ENCODE assay signal across 8 mouse cellular contexts in genomic region chr9:78480227-78480626, GRCm38 (mm10). TPM values are rescaled to one million over a fixed set of nuclear protein-coding genes. Genes with fewer than 3 reads are reported as not detected.
DNase-seq lines count a peak whose midpoint lies in the region; ATAC-seq and TF ChIP-seq lines count a peak whose summit lies in the region.
"Not testable (repeated sequence)": the region's sequence is repeated elsewhere in the genome, so short reads cannot be mapped to it uniquely, and the experiment has no call there.

No protein-coding gene starts in this region.

- not testable (repeated sequence) for TF ChIP-seq CTCF in forebrain, postnatal 0 days (IDR thresholded peaks at IDR 0.05; ENCODE audit: low read depth); liver, embryonic 14.5 days (IDR thresholded peaks at IDR 0.05; ENCODE audit: low read depth); spleen, adult 2 months (IDR thresholded peaks at IDR 0.05; ENCODE audit: extremely low read depth, insufficient read depth, insufficient read length, insufficient replicate concordance)

- DNase-seq in ES-E14 (ENCODE audit: low read depth, low spot score); embryonic facial prominence, embryonic 11.5 days (ENCODE audit: low spot score); liver, embryonic 14.5 days (ENCODE audit: low read depth in 3 of 3, low spot score in 3 of 3); spleen, adult 2 months (ENCODE audit: low read depth in 1 of 2, low spot score in 2 of 2): not testable (repeated sequence)
- DNase-seq in forebrain, postnatal 0 days: peak; percentile 19

- H3K4me1 ChIP-seq in ES-E14 (ENCODE audit: control insufficient read depth in 2 of 2, insufficient read depth in 2 of 2, low read length in 2 of 2, poor library complexity in 1 of 2); embryonic facial prominence, embryonic 11.5 days (ENCODE audit: control insufficient read depth, insufficient read depth, low read length); forebrain, postnatal 0 days (ENCODE audit: insufficient read depth); liver, embryonic 14.5 days (replicated peaks; ENCODE audit: control insufficient read depth in 2 of 2, insufficient read depth in 2 of 2, low read length in 1 of 2); spleen, adult 2 months (ENCODE audit: control insufficient read depth, insufficient read depth, insufficient read length): not testable (repeated sequence)
- peaks cover 19% of the 10 kb centered on the region for H3K4me1 ChIP-seq in hindbrain, embryonic 12.5 days
- H3K4me1 ChIP-seq in kidney, embryonic 16.5 days (ENCODE audit: insufficient read depth, low read length): peaks cover 22% of the 10 kb centered on the region
- H3K4me1 ChIP-seq in midbrain, embryonic 13.5 days (replicated peaks): peaks cover 36% of the 10 kb centered on the region

- ATAC-seq in embryonic facial prominence, embryonic 11.5 days (replicated peaks; ENCODE audit: insufficient number of reproducible peaks, low FRiP score, low TSS enrichment, low read depth); forebrain, postnatal 0 days; hindbrain, embryonic 12.5 days (ENCODE audit: low FRiP score); kidney, embryonic 16.5 days (ENCODE audit: low FRiP score, low TSS enrichment); liver, embryonic 14.5 days (ENCODE audit: insufficient read depth); midbrain, embryonic 13.5 days: not testable (repeated sequence)

- not testable (repeated sequence) for H3K27me3 ChIP-seq in embryonic facial prominence, embryonic 11.5 days (ENCODE audit: control insufficient read depth, insufficient read depth, low read length); forebrain, postnatal 0 days (ENCODE audit: insufficient read depth, low read length); hindbrain, embryonic 12.5 days; kidney, embryonic 16.5 days (ENCODE audit: insufficient read depth, low read length); liver, embryonic 14.5 days (ENCODE audit: control insufficient read depth, insufficient read depth, low read length); midbrain, embryonic 13.5 days; spleen, adult 2 months (ENCODE audit: control insufficient read depth, insufficient read depth, low read length)

- H3K27ac ChIP-seq in ES-E14 (ENCODE audit: insufficient read depth, low read depth, low read length, poor library complexity, severe bottlenecking): peak overlapping the region; percentile 99
- peak overlapping the region; percentile 96; the same call in 1 of the 2 replicates for H3K27ac ChIP-seq in embryonic facial prominence, embryonic 11.5 days (replicated peaks; ENCODE audit: low read depth, low read length)
- H3K27ac ChIP-seq in forebrain, postnatal 0 days (ENCODE audit: low read depth, low read length): not testable (repeated sequence)
- H3K27ac ChIP-seq in hindbrain, embryonic 12.5 days: peak overlapping the region; percentile 98
- peak overlapping the region; percentile 100 for H3K27ac ChIP-seq in kidney, embryonic 16.5 days (ENCODE audit: low read length)
- peak overlapping the region; percentile 75 for H3K27ac ChIP-seq in liver, embryonic 14.5 days
- peak overlapping the region; percentile 96 for H3K27ac ChIP-seq in midbrain, embryonic 13.5 days
- H3K27ac ChIP-seq in spleen, adult 2 months (ENCODE audit: insufficient read depth, low read length): peak overlapping the region; percentile 34; the same call in 1 of the 2 replicates

- H3K36me3 ChIP-seq in ES-E14 (ENCODE audit: control insufficient read depth, insufficient read depth, low read length, poor library complexity, severe bottlenecking): peaks cover 38% of the 10 kb centered on the region
- H3K36me3 ChIP-seq in embryonic facial prominence, embryonic 11.5 days (replicated peaks; ENCODE audit: control insufficient read depth, insufficient read depth, low read depth, low read length): not testable (repeated sequence)
- H3K36me3 ChIP-seq in forebrain, postnatal 0 days (ENCODE audit: insufficient read depth): peaks cover 35% of the 10 kb centered on the region
- H3K36me3 ChIP-seq in hindbrain, embryonic 12.5 days: peaks cover 33% of the 10 kb centered on the region
- peaks cover 38% of the 10 kb centered on the region for H3K36me3 ChIP-seq in kidney, embryonic 16.5 days (ENCODE audit: insufficient read depth, low read length)
- peaks cover 45% of the 10 kb centered on the region for H3K36me3 ChIP-seq in liver, embryonic 14.5 days (replicated peaks; ENCODE audit: control insufficient read depth, insufficient read depth, low read depth)
- peaks cover 37% of the 10 kb centered on the region for H3K36me3 ChIP-seq in midbrain, embryonic 13.5 days
- H3K36me3 ChIP-seq in spleen, adult 2 months (ENCODE audit: control insufficient read depth, insufficient read depth, low read length): peaks cover 31% of the 10 kb centered on the region

- not testable (repeated sequence) for TF ChIP-seq POLR2A in spleen, adult 2 months (IDR thresholded peaks at IDR 0.05; ENCODE audit: low read depth, low read length)

- peak overlapping the region; percentile 95 for H3K9ac ChIP-seq in ES-E14 (ENCODE audit: insufficient read depth, low read depth, low read length, poor library complexity, severe bottlenecking)
- peak overlapping the region; percentile 100 for H3K9ac ChIP-seq in embryonic facial prominence, embryonic 11.5 days (replicated peaks; ENCODE audit: low read length)
- H3K9ac ChIP-seq in forebrain, postnatal 0 days: peak overlapping the region; percentile 100
- peak overlapping the region; percentile 97 for H3K9ac ChIP-seq in hindbrain, embryonic 12.5 days
- peak overlapping the region; percentile 99 for H3K9ac ChIP-seq in kidney, embryonic 16.5 days (replicated peaks; ENCODE audit: low read length)
- peak overlapping the region; percentile 98 for H3K9ac ChIP-seq in liver, embryonic 14.5 days (replicated peaks)
- H3K9ac ChIP-seq in midbrain, embryonic 13.5 days (replicated peaks): peak overlapping the region; percentile 97

- H3K4me2 ChIP-seq in embryonic facial prominence, embryonic 11.5 days (ENCODE audit: low read depth, low read length): peak overlapping the region; percentile 55
- peak overlapping the region; percentile 66 for H3K4me2 ChIP-seq in forebrain, postnatal 0 days (ENCODE audit: low read depth)
- H3K4me2 ChIP-seq in hindbrain, embryonic 12.5 days (replicated peaks): peak overlapping the region; percentile 67
- H3K4me2 ChIP-seq in kidney, embryonic 16.5 days (replicated peaks; ENCODE audit: low read depth, low read length): peak overlapping the region; percentile 64
- peak overlapping the region; percentile 88 for H3K4me2 ChIP-seq in liver, embryonic 14.5 days (ENCODE audit: low read depth)
- peak overlapping the region; percentile 74 for H3K4me2 ChIP-seq in midbrain, embryonic 13.5 days (replicated peaks)

- TF ChIP-seq EP300 in liver, embryonic 14.5 days (IDR thresholded peaks at IDR 0.05; ENCODE audit: low read depth): not testable (repeated sequence)

- H3K4me3 ChIP-seq in ES-E14 (ENCODE audit: insufficient read depth in 1 of 2, low read depth in 1 of 2, low read length in 2 of 2, poor library complexity in 1 of 2, severe bottlenecking in 1 of 2): peak overlapping the region; percentile 72 to 100
- H3K4me3 ChIP-seq in embryonic facial prominence, embryonic 11.5 days (ENCODE audit: low read depth, low read length): peak overlapping the region; percentile 99
- peak overlapping the region; percentile 98 for H3K4me3 ChIP-seq in forebrain, postnatal 0 days (ENCODE audit: low read depth, low read length)
- H3K4me3 ChIP-seq in hindbrain, embryonic 12.5 days: peak overlapping the region; percentile 97
- H3K4me3 ChIP-seq in kidney, embryonic 16.5 days (ENCODE audit: low read length): peak overlapping the region; percentile 100
- H3K4me3 ChIP-seq in liver, embryonic 14.5 days (ENCODE audit: insufficient read depth in 1 of 2, low read depth in 2 of 2, low read length in 2 of 2): peak overlapping the region; percentile 79 to 92
- H3K4me3 ChIP-seq in midbrain, embryonic 13.5 days (replicated peaks): peak overlapping the region; percentile 81
- peak overlapping the region; percentile 25; the same call in 1 of the 2 replicates for H3K4me3 ChIP-seq in spleen, adult 2 months (ENCODE audit: extremely low read depth, insufficient read depth, insufficient read length)

- in situ Hi-C loops in ES-E14 (cut with MboI; ENCODE audit: low sequenced_read_pairs in 2 of 2, unreplicated experiment in 2 of 2): not testable (repeated sequence)

- not testable (repeated sequence) for H3K9me3 ChIP-seq in ES-E14 (ENCODE audit: control insufficient read depth, insufficient read depth, low read depth, low read length); embryonic facial prominence, embryonic 11.5 days (replicated peaks; ENCODE audit: control insufficient read depth, low read length); forebrain, postnatal 0 days (ENCODE audit: low read length); hindbrain, embryonic 12.5 days (replicated peaks); kidney, embryonic 16.5 days (ENCODE audit: low read length); liver, embryonic 14.5 days (ENCODE audit: control insufficient read depth, low read length); midbrain, embryonic 13.5 days

- WGBS in embryonic facial prominence, embryonic 11.5 days: 0% methylated on average over 13 of the region's 13 CpGs
- WGBS in forebrain, postnatal 0 days: 1% methylated on average over 13 of the region's 13 CpGs
- WGBS in hindbrain, embryonic 12.5 days: under 1% methylated on average over 13 of the region's 13 CpGs
- 0% methylated on average over 13 of the region's 13 CpGs for WGBS in kidney, embryonic 16.5 days
- under 1% methylated on average over 13 of the region's 13 CpGs for WGBS in liver, embryonic 14.5 days (ENCODE audit: insufficient replicate concordance)
- under 1% methylated on average over 13 of the region's 13 CpGs for WGBS in midbrain, embryonic 13.5 days
- WGBS in spleen, adult 2 months: 8% methylated on average over 13 of the region's 13 CpGs

RNA-seq across cellular contexts. Expression of gene Eef1a1, which starts 8.7 kb away (rescaled TPM):
- 10,022 and 10,869 TPM in 2 replicates for total RNA-seq in ES-E14 (2012; rRNA removed)
- 5,291 and 5,417 TPM in 2 replicates for polyA plus RNA-seq in embryonic facial prominence, embryonic 11.5 days (2014; fragmentation: Nextera tagmentation; extraction: Ambion mirVana)
- 9,311 and 11,752 TPM in 2 replicates for total RNA-seq in forebrain, postnatal 0 days (2014; rRNA removed)
- polyA plus RNA-seq in forebrain, postnatal 0 days (2015; fragmentation: Nextera tagmentation; extraction: Ambion mirVana): 2,982 and 3,284 TPM in 2 replicates
- 3,262 and 3,359 TPM in 2 replicates for polyA plus RNA-seq in hindbrain, embryonic 12.5 days (2016; fragmentation: Nextera tagmentation; extraction: Ambion mirVana)
- polyA plus RNA-seq in kidney, embryonic 16.5 days (2015; fragmentation: Nextera tagmentation; extraction: Ambion mirVana): 5,008 and 5,126 TPM in 2 replicates
- 2,579 and 4,315 TPM in 2 replicates for polyA plus RNA-seq in liver, embryonic 14.5 days (2012; rRNA removed)
- polyA plus RNA-seq in liver, embryonic 14.5 days (2014; fragmentation: Nextera tagmentation; extraction: Ambion mirVana): 2,316 and 2,621 TPM in 2 replicates
- 3,693 and 3,771 TPM in 2 replicates for polyA plus RNA-seq in midbrain, embryonic 13.5 days (2015; fragmentation: Nextera tagmentation; extraction: Ambion mirVana)
- polyA plus RNA-seq in spleen, adult 2 months (2012; rRNA removed): 2,639 and 2,890 TPM in 2 replicates

RNA-seq across cellular contexts. Expression of gene Gm17324, which starts 31.6 kb away (rescaled TPM):
- 0.45 and 1.6 TPM in 2 replicates for total RNA-seq in ES-E14 (2012; rRNA removed)
- 0.32 and 0.70 TPM in 2 replicates for polyA plus RNA-seq in embryonic facial prominence, embryonic 11.5 days (2014; fragmentation: Nextera tagmentation; extraction: Ambion mirVana)
- 1.2 and 1.7 TPM in 2 replicates for total RNA-seq in forebrain, postnatal 0 days (2014; rRNA removed)
- polyA plus RNA-seq in forebrain, postnatal 0 days (2015; fragmentation: Nextera tagmentation; extraction: Ambion mirVana): 2.8 and 3.3 TPM in 2 replicates
- polyA plus RNA-seq in hindbrain, embryonic 12.5 days (2016; fragmentation: Nextera tagmentation; extraction: Ambion mirVana): 0.84 and 1.3 TPM in 2 replicates
- 0.65 and 0.66 TPM in 2 replicates for polyA plus RNA-seq in kidney, embryonic 16.5 days (2015; fragmentation: Nextera tagmentation; extraction: Ambion mirVana)
- polyA plus RNA-seq in liver, embryonic 14.5 days (2012; rRNA removed): 0.15 TPM in 2 replicates
- 0.55 and 0.63 TPM in 2 replicates for polyA plus RNA-seq in liver, embryonic 14.5 days (2014; fragmentation: Nextera tagmentation; extraction: Ambion mirVana)
- polyA plus RNA-seq in midbrain, embryonic 13.5 days (2015; fragmentation: Nextera tagmentation; extraction: Ambion mirVana): 0.58 and 1.0 TPM in 2 replicates
- polyA plus RNA-seq in spleen, adult 2 months (2012; rRNA removed): not detected in 2 replicates

RNA-seq across cellular contexts. Expression of gene Mto1, which starts 32.2 kb away (rescaled TPM):
- 31.3 and 44.8 TPM in 2 replicates for total RNA-seq in ES-E14 (2012; rRNA removed)
- 21.4 and 24.7 TPM in 2 replicates for polyA plus RNA-seq in embryonic facial prominence, embryonic 11.5 days (2014; fragmentation: Nextera tagmentation; extraction: Ambion mirVana)
- total RNA-seq in forebrain, postnatal 0 days (2014; rRNA removed): 27.5 and 27.8 TPM in 2 replicates
- 15.9 and 19.6 TPM in 2 replicates for polyA plus RNA-seq in forebrain, postnatal 0 days (2015; fragmentation: Nextera tagmentation; extraction: Ambion mirVana)
- 23.2 and 26.9 TPM in 2 replicates for polyA plus RNA-seq in hindbrain, embryonic 12.5 days (2016; fragmentation: Nextera tagmentation; extraction: Ambion mirVana)
- 27.9 and 30.1 TPM in 2 replicates for polyA plus RNA-seq in kidney, embryonic 16.5 days (2015; fragmentation: Nextera tagmentation; extraction: Ambion mirVana)
- 11.5 and 14.0 TPM in 2 replicates for polyA plus RNA-seq in liver, embryonic 14.5 days (2012; rRNA removed)
- 17.7 and 20.4 TPM in 2 replicates for polyA plus RNA-seq in liver, embryonic 14.5 days (2014; fragmentation: Nextera tagmentation; extraction: Ambion mirVana)
- 25.4 and 26.3 TPM in 2 replicates for polyA plus RNA-seq in midbrain, embryonic 13.5 days (2015; fragmentation: Nextera tagmentation; extraction: Ambion mirVana)
- polyA plus RNA-seq in spleen, adult 2 months (2012; rRNA removed): 9.3 and 9.9 TPM in 2 replicates

RNA-seq across cellular contexts. Expression of gene Cgas, which starts 37.2 kb away (rescaled TPM):
- total RNA-seq in ES-E14 (2012; rRNA removed): 0.90 and 1.7 TPM in 2 replicates
- 0.84 and 0.92 TPM in 2 replicates for polyA plus RNA-seq in embryonic facial prominence, embryonic 11.5 days (2014; fragmentation: Nextera tagmentation; extraction: Ambion mirVana)
- total RNA-seq in forebrain, postnatal 0 days (2014; rRNA removed): 0.85 and 0.90 TPM in 2 replicates
- 0.33 and 0.47 TPM in 2 replicates for polyA plus RNA-seq in forebrain, postnatal 0 days (2015; fragmentation: Nextera tagmentation; extraction: Ambion mirVana)
- polyA plus RNA-seq in hindbrain, embryonic 12.5 days (2016; fragmentation: Nextera tagmentation; extraction: Ambion mirVana): 0.76 and 0.90 TPM in 2 replicates
- polyA plus RNA-seq in kidney, embryonic 16.5 days (2015; fragmentation: Nextera tagmentation; extraction: Ambion mirVana): 2.1 and 2.8 TPM in 2 replicates
- 0.66 and 1.0 TPM in 2 replicates for polyA plus RNA-seq in liver, embryonic 14.5 days (2012; rRNA removed)
- 0.62 and 0.66 TPM in 2 replicates for polyA plus RNA-seq in liver, embryonic 14.5 days (2014; fragmentation: Nextera tagmentation; extraction: Ambion mirVana)
- polyA plus RNA-seq in midbrain, embryonic 13.5 days (2015; fragmentation: Nextera tagmentation; extraction: Ambion mirVana): 0.46 and 0.51 TPM in 2 replicates
- polyA plus RNA-seq in spleen, adult 2 months (2012; rRNA removed): 0.79 and 0.99 TPM in 2 replicates

Comparison
In these comparisons a context has a peak if more than half of its experiments do, and no peak if none do; other contexts are left out.
1. H3K4me3 ChIP-seq: peak in every context shown above with its lines; median percentile 100 in kidney, embryonic 16.5 days; 99 in embryonic facial prominence, embryonic 11.5 days; 98 in forebrain, postnatal 0 days; 97 in hindbrain, embryonic 12.5 days; 86 in ES-E14; 86 in liver, embryonic 14.5 days; 81 in midbrain, embryonic 13.5 days; 25 in spleen, adult 2 months.